Mouse (Mus musculus): ENCODE data around the gene Ldlr.
"Not testable (repeated sequence)": the region's sequence is repeated elsewhere in the genome, so short reads cannot be mapped to it uniquely, and the experiment has no call there.

The Ldlr gene

DNA sequence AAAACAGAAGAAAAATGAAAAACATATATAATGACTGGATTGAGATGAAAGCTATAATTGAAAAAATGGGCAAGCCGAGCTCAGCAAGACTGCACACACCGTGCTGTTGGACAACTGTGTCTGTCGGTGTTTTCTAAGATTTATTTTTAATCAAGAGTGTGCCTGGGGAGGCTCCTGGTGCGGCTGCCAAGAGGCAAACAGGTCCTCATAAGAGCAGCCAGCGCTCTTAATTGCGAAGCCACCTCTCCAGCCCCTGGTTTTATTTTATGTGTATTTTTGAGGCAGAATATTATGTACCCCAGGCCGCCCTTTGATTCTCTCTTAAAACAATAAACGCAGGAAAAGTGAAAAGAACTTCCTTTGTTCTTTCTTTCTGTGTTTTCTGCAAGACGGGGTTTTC, 65.0 kb downstream of the Ldlr start:
- no peak for DNase-seq (ENCODE audit: low read depth, low spot score)

- DNase-seq (ENCODE audit: low read depth, low spot score) = no peak
Observed at GRCm38 (mm10) chr9:21791861-21792260, 68.6 kb downstream of the Ldlr start.

DNA sequence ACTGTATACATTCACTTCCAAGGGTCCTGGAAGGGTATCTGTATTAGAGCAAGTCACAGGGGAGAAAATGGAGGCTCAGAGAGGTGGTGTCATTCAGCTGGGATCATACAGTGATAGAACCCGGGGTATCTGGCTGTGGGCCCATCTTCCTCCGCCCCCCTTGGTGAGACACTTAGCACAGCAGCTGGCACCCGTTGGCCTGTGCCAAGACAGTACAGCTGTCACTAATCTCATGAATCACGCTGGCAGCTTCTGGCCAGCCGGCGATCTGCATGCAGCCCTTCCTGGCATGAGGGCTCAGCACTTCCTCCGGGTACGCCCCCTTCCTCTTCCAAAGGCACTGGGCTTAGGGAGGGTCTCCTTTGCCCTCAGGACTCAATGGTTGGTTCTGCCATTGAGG, 69.4 kb downstream of the Ldlr start:
- no peak for DNase-seq (ENCODE audit: low read depth, low spot score)

GRCm38 (mm10) chr9:21793507-21793906, 70.2 kb downstream of the Ldlr start:
- DNase-seq (ENCODE audit: low read depth, low spot score) = not testable (repeated sequence)

GRCm38 (mm10) chr9:21794344-21794834, 71.1 kb downstream of the Ldlr start:
- DNase-seq (ENCODE audit: low read depth, low spot score) = no peak

- DNase-seq (ENCODE audit: low read depth, low spot score) = no peak
Observed at GRCm38 (mm10) chr9:21794925-21795324, 71.6 kb downstream of the Ldlr start.

GRCm38 (mm10) chr9:21795579-21795978, 72.3 kb downstream of the Ldlr start:
- no peak for DNase-seq (ENCODE audit: low read depth, low spot score)

GRCm38 (mm10) chr9:21796259-21796658, 73.0 kb downstream of the Ldlr start:
- no peak for DNase-seq (ENCODE audit: low read depth, low spot score)

DNA sequence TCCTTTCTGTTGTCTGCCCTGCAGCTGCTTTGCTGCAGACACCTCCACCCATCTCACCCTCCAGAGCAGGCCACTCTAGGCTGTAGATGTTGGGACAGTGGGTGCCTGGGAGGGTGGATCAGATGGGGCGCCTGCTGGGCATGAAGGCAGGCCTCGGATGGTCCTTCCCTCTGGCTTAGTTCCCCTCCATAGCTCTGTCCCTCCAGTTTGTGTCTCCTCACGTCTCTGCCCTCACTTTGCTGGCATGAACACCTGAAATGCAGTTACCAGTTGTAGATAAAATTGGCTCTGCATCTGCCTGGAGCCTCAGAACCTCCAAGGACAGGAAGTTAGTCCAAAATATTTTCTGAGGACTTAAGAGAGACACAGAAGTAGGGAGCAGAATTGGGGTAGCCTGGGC, 73.6 kb downstream of the Ldlr start:
- no peak for DNase-seq (ENCODE audit: low read depth, low spot score)

DNA sequence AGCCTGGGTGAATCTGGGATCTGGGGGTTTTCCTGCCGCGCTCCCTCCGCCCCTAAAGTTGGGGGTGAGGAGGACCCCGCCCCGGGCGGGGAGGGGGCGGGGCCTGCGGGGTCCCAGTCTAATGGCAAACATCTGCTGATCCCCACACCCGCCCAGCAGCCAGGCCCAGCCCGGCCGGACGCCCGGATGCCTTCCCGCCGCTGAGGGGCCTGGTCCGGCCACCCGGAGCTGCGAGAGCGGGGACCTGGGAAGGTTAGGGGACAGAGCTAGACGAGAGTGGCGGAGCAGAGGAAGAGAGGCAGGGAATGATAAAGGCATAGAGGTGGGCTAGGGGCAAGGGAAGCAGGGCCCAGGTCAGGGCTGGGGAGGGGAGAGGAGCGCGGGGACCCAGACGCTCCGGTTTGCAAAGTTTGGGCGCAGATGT, 74.7 kb downstream of the Ldlr start:
- peak; percentile 61 for DNase-seq (ENCODE audit: low read depth, low spot score)

GRCm38 (mm10) chr9:21798345-21799009, 75.2 kb downstream of the Ldlr start, which contains the start of gene Kank2:
TSS of gene Kank2 (minus strand) at chr9:21798744.
- DNase-seq (ENCODE audit: low read depth, low spot score) = peak; percentile 76

DNA sequence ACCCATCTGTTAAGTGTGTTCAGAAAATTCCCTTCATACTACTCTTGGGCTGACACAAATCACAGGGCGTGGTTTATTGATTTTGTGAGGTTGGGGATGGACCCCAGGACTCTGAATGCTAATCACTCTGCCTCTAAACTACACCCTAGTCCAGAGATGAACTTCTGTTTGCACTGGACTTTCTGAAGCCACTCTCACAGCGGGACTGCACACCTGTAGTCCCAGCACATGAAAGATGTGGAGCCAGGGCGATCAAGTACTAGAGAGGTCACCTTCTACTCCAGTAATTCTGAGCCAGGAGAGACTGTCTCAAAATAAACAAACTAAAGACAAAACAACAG, 75.7 kb downstream of the Ldlr start:
- DNase-seq (ENCODE audit: low read depth, low spot score) = no peak
